Mouse (Mus musculus) MEL (cell line): ENCODE results near the gene Gdi1.

Experiments
- BHLHE40 ChIP-seq: IDR thresholded peaks from 2 replicates; pipeline ENCODE4 v1.6.1; 2012; ENCODE audit warnings: low read depth, mild to moderate bottlenecking, inconsistent platforms, low read length, improper control_type of control experiment, borderline replicate concordance
- CTCF ChIP-seq, 3 experiments: IDR thresholded peaks in 2 of 3; conservative IDR thresholded peaks in 1 of 3; 2 replicates each; pipeline ENCODE4 v1.5.1; 2011 to 2012; ENCODE audit warnings: low read length in 3 of 3, low read depth in 2 of 3, mild to moderate bottlenecking in 2 of 3, improper control_type of control experiment in 1 of 3, inconsistent platforms in 1 of 3, mixed read lengths in 1 of 3, moderate library complexity in 1 of 3; ENCODE audit not compliant: control insufficient read depth in 1 of 3, insufficient read depth in 1 of 3, poor library complexity in 1 of 3, severe bottlenecking in 1 of 3
- ETS1 ChIP-seq: IDR thresholded peaks from 2 replicates; pipeline ENCODE4 v1.6.1; 2012; ENCODE audit warnings: low read depth, mild to moderate bottlenecking, inconsistent platforms, low read length, improper control_type of control experiment, moderate library complexity
- JUND ChIP-seq: IDR thresholded peaks from 2 replicates; pipeline ENCODE4 v1.6.1; 2011; ENCODE audit warnings: low read depth, mild to moderate bottlenecking, improper control_type of control experiment, low read length
- MYB ChIP-seq: IDR thresholded peaks from 2 replicates; pipeline ENCODE4 v1.6.1; 2011; ENCODE audit warnings: mild to moderate bottlenecking, low read depth, low read length, improper control_type of control experiment
- NRF1 ChIP-seq: IDR thresholded peaks from 2 replicates; pipeline ENCODE4 v1.6.1; 2014; ENCODE audit warnings: low read depth, mild to moderate bottlenecking, inconsistent platforms, low read length, improper control_type of control experiment, moderate library complexity; ENCODE audit not compliant: poor library complexity, insufficient read depth, severe bottlenecking
- POLR2A ChIP-seq, 2 experiments: IDR thresholded peaks; 2 replicates each; pipeline ENCODE4 v1.6.1; 2011 to 2012; ENCODE audit warnings: low read length in 2 of 2, mild to moderate bottlenecking in 2 of 2, control low read depth in 1 of 2, improper control_type of control experiment in 1 of 2, low read depth in 1 of 2, moderate library complexity in 1 of 2; ENCODE audit not compliant: control insufficient read depth in 1 of 2, insufficient read depth in 1 of 2, poor library complexity in 1 of 2
- POLR2AphosphoS2 ChIP-seq: IDR thresholded peaks from 2 replicates; pipeline ENCODE4 v1.6.1; 2011; ENCODE audit warnings: low read length, improper control_type of control experiment
- SIN3A ChIP-seq: IDR thresholded peaks from 2 replicates; pipeline ENCODE4 v1.6.1; 2012; ENCODE audit warnings: low read length, improper control_type of control experiment, inconsistent platforms
- TCF12 ChIP-seq: IDR thresholded peaks from 2 replicates; pipeline ENCODE4 v1.6.1; 2014; ENCODE audit warnings: low read depth, mild to moderate bottlenecking, inconsistent platforms, low read length, improper control_type of control experiment, moderate library complexity
- UBTF ChIP-seq: IDR thresholded peaks from 2 replicates; pipeline ENCODE4 v1.6.1; 2012; ENCODE audit warnings: low read depth, mild to moderate bottlenecking, inconsistent platforms, low read length, improper control_type of control experiment, moderate library complexity, borderline replicate concordance; ENCODE audit not compliant: insufficient read depth
- USF1 ChIP-seq: IDR thresholded peaks from 2 replicates; pipeline ENCODE4 v1.6.1; 2014; ENCODE audit warnings: low read depth, mild to moderate bottlenecking, inconsistent platforms, low read length, improper control_type of control experiment, moderate library complexity
- ZMIZ1 ChIP-seq: IDR thresholded peaks from 2 replicates; pipeline ENCODE4 v1.6.1; 2012; ENCODE audit warnings: low read depth, mild to moderate bottlenecking, inconsistent platforms, low read length, improper control_type of control experiment, moderate library complexity

DNA sequence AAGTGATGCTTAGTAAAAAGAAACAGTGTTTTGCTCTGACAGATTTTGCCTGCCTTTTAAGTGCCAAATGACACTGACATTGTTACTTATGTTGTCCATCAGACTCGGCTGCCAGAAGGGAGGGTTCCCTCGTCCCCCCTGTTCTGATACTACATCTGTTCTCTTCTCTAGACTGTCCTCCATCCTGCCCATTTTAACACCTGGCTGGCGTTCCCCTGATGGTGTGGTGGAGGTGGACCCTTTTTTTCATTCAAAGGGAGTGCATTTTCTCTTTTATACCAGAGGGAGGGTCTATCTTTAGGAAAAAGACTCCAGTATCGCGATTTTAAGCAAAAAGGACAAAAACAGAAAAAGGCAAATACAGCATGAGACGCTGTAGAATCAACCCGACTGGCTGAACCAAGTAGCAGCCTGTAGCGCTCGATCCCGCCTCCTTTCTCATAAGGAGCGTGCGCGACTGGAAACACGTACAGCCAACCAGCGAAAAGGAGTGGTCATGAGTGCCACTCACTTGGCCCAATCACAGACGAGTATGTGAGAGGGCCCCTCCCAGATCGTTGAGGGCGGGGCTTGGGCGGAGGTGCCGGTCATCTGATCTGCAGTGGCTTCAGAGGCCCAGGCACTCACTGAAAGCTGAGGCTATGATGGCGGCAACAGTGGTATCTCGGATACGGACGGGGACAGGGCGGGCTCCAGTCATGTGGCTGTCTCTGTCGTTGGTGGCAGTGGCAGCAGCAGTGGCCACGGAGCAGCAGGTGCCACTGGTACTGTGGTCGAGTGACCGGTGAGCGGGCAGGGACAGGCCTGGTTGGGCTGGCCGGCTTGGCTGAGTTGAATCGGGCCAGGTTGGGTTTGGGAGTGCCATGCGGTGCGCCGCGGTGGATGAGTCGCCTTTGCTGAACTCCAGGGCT lies 8.0 kb upstream of the Gdi1 start, which contains the start of gene Atp6ap1:
- no peak for TF ChIP-seq UBTF
- TF ChIP-seq NRF1: peak; percentile 69
- no peak for TF ChIP-seq CTCF (IDR thresholded peaks at IDR 0.05 in 2 of 3, conservative IDR thresholded peaks at IDR 0.05 in 1 of 3; ENCODE audit: control insufficient read depth in 1 of 3, insufficient read depth in 1 of 3, low read depth in 2 of 3, low read length in 3 of 3, poor library complexity in 1 of 3, severe bottlenecking in 1 of 3)
- TF ChIP-seq ETS1: 0 out of 2 replicates have a peak, but pooled peaks have one; percentile 21
- TF ChIP-seq POLR2A (IDR thresholded peaks at IDR 0.05; ENCODE audit: control insufficient read depth in 1 of 2, insufficient read depth in 1 of 2, low read depth in 1 of 2, low read length in 2 of 2, poor library complexity in 1 of 2): peak; percentile 75 to 87
- 0 out of 2 replicates have a peak, but pooled peaks have one; percentile 24 for TF ChIP-seq TCF12
- no peak for TF ChIP-seq MYB
- TF ChIP-seq USF1: peak; percentile 82
- TF ChIP-seq SIN3A: no peak; the same call in none of the 2 replicates
- TF ChIP-seq POLR2AphosphoS2: peak; percentile 82
- TF ChIP-seq JUND: no peak
- TF ChIP-seq ZMIZ1: peak; percentile 56
- TF ChIP-seq BHLHE40: no peak
